Mouse (Mus musculus): ENCODE measurements at regions not wholly inside any gene's neighbourhood (a gene's known extent, or its start where the extent isn't known, plus 50 kb on each side); places are given as distances from the start of the nearest gene placed in this dataset.
A peak's percentile ranks its signal among the peaks of the same experiment; 100 is the strongest.
"Not testable (repeated sequence)": the region's sequence is repeated elsewhere in the genome, so short reads cannot be mapped to it uniquely, and the experiment has no call there.

GRCm38 (mm10) chr10:15321480-15321879 lies 603.5 kb upstream of the Gje1 start:
- DNase-seq: no peak

- DNase-seq: no peak
Observed at GRCm38 (mm10) chr10:15317017-15317607, 599.1 kb upstream of the Gje1 start.

- DNase-seq: no peak
Observed at GRCm38 (mm10) chr10:15310650-15311049, 592.6 kb upstream of the Gje1 start.

GRCm38 (mm10) chr10:15305811-15306473 lies 587.9 kb upstream of the Gje1 start:
- DNase-seq: no peak

- DNase-seq: peak; percentile 68 to 89
Observed at GRCm38 (mm10) chr10:15300199-15301085, 582.4 kb upstream of the Gje1 start.

- no peak for DNase-seq
Observed at GRCm38 (mm10) chr10:15299331-15300198, 581.6 kb upstream of the Gje1 start.

GRCm38 (mm10) chr10:15297257-15297656 lies 579.2 kb upstream of the Gje1 start:
- DNase-seq: no peak

GRCm38 (mm10) chr10:15294125-15294524 lies 576.1 kb upstream of the Gje1 start:
- no peak for DNase-seq

GRCm38 (mm10) chr10:15263337-15263736 lies 545.3 kb upstream of the Gje1 start:
- DNase-seq: not testable (repeated sequence)

- DNase-seq: not testable (repeated sequence)
Observed at GRCm38 (mm10) chr10:15262282-15262681, 544.3 kb upstream of the Gje1 start.

- no peak for DNase-seq
Observed at GRCm38 (mm10) chr10:15249402-15250086, 531.5 kb upstream of the Gje1 start.

GRCm38 (mm10) chr10:15248899-15249298 lies 530.9 kb upstream of the Gje1 start:
- no peak for DNase-seq

- DNase-seq: no peak
Observed at GRCm38 (mm10) chr10:15244376-15245262, 526.6 kb upstream of the Gje1 start.

GRCm38 (mm10) chr10:15243460-15243859 lies 525.4 kb upstream of the Gje1 start:
- DNase-seq: no peak

GRCm38 (mm10) chr10:15218883-15219282 lies 500.9 kb upstream of the Gje1 start:
- DNase-seq: no peak

- no peak for DNase-seq
Observed at GRCm38 (mm10) chr10:15179585-15179984, 461.6 kb upstream of the Gje1 start.

- DNase-seq: no peak
Observed at GRCm38 (mm10) chr10:15174421-15174820, 456.4 kb upstream of the Gje1 start.

- no peak for DNase-seq
Observed at GRCm38 (mm10) chr10:15172558-15172957, 454.5 kb upstream of the Gje1 start.

- no peak for DNase-seq
Observed at GRCm38 (mm10) chr10:15140703-15141102, 422.7 kb upstream of the Gje1 start.

Data from kidney, postnatal 36 days (tissue).